Mouse (Mus musculus) T-helper 2 cell (primary cell): Measurements from ENCODE around the gene Top2a.
"Not testable (repeated sequence)": the region's sequence is repeated elsewhere in the genome, so short reads cannot be mapped to it uniquely, and the experiment has no call there.

Experiments
- in situ Hi-C: fragments of 300-600 bp; cut with MboI, MseI; formaldehyde crosslinking; loops from one replicate; pipeline ENCODE4 v1.15.1; 2025; ENCODE audit warnings: high pct_unique_total_duplicates

The Top2a gene

DNA sequence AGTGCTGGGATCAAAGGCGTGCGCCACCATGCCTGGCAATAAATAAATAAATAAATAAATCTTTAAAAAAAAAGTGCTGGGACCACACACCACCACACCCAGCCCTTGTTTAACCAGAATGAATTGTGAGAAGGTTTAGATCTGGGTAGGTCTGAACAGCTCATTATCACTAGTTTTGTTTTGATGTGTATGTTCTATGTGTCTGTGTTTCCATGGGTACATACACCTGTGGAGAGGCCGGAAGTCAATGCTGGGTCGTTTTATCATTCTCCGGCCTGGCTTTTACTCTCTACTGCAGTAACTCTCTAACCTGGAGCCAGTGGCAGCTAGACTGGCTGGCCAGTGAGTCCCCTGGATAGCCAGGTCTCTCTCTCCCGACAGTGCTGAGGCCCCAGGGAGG, 33.1 kb downstream of the Top2a start:
- in situ Hi-C loops: no loop called here

DNA sequence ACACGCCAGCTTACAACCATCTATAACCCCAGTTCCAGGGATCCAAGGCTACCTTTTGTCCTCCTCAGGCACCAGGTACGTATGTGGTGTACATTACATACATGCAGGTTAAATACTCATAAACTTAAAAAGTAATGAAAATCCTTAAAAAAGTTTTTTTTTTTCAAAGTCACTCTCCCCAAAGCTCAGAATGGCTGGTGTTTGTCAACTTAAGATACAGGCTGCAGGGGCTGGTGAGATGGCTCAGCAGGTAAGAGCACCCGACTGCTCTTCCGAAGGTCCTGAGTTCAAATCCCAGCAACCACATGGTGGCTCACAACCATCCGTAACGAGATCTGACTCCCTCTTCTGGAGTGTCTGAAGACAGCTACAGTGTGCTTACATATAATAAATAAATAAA, 35.7 kb downstream of the Top2a start:
- in situ Hi-C loops: not testable (repeated sequence)

DNA sequence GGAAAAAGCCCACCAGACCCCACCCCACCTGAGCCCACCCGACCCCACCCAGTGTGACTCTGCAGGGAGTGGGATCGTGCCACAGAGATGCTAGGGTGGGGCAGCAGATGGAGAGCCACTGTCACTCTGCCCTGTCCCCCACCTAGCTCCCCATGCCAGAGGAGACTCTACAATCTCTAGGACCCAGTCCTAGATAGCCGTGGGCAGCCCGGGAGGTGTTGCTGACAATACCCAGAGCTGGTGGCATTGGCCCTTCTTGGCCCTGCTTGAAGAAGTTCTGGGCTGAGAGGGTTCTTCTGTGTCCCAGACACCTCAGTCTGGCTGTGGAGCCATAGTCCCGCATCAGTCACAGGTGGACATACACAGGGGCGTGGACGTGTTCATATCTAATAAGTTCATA, 38.4 kb downstream of the Top2a start:
- in situ Hi-C loops: no loop called here

DNA sequence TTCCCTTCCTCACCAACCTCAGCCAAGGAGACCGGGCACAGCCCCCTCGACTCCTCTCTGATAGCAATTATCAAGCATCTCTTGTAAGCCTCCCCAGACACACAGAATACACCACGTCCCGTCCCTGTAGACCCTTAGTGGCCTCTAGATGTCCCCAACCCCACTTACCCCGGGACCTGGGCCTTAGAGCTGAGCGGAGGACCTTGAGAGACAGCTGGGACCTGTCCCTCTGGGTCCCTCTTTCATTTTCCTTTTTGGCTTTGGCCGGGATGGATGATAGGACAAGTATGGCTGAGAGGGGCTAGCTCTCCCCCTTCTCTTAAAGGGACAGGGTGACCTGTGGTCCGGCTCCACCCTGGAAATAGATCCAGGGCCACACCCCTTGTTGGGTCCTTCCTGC, 40.4 kb downstream of the Top2a start:
- in situ Hi-C loops: no loop called here

DNA sequence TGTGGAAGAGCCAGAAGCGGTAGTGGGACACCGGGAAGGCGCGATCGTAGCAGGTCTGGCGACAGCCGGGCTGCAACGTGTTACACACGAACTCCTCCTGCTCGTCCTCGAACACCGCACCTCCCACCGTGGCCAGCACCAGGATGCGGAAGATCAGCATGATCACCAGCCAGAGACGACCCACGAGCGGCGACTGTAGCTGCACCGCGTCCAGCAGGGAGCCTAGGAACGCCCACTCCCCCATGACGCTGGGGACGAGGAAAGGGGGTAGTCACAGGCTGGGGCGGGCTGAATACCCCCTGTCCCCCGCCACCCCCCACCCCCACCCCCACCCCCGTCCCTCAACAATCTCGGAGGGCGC, 41.2 kb downstream of the Top2a start, which contains the start of gene Gjd3:
Gene Gjd3 (minus strand): TSS at position 244 of the 361 bp plus-strand sequence.
- in situ Hi-C loops: no loop called here

DNA sequence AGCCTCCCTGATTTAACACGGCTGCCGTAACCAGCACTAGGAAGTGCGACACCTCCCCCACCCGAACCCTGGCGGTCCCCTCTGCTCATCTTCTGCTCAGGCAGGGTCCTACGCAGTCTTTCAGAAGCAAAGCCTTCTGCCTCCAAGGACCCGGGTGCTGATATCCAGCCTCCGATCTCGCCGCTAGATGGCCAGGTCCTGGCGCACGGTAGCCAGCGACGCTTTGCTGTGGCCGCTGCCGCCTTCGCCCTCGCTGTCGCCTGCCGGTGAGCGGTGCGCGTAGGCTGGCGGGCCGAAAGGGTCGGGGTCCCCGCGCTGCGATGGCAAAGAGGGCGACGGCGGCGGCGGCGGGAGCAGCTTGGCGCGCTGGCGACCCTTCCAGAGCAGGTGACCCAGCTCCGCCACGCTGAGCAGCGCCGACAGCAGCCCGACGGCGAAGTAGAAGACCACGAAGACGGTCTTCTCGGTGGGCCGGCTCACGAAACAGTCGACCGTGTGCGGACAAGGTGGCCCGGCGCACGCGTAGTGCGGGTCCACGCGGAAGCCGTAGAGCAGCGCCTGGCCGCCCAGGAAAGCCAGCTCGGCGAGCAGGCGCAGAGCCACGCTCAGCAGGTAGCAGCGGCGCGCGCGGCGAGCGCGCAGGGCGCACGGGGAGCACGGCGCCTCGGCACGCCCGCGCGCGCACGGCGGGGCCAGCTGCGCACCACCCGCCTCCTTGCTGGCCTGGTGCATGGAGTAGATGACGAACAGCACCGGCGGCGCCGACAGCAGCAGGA, 41.8 kb downstream of the Top2a start:
- in situ Hi-C loops: no loop called here

DNA sequence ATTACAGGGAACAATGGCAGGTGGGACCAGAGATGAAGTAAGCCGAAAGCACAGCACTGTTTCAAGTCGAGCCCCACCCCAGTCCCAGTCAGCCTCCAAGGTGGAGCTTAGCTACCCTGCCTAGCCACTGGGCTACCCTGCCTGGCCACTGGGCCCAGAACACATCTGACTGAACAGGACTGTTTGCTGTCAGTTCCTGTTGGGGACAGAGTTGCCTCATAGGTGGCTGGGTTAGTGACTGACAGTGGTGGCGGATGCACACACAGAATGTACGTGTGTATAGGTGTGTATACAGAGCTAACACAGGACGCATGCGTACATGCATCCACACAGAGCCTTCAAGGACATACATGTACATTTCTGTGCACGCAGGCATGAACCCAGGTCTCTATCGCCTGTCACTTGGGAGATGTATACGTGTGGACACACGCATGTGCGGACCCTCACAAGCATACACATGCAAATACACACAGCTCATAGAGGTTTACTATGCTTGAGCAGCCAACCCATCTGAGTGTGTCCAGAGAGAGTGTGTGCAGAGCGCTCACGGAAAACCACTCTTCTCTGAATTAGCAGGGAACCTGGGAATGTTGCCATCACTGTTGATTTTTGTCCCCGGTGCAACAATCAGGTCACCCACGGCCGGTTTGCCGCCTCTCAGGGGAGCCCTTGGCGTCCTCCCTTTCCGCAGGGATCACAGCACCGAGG, 42.5 kb downstream of the Top2a start:
- in situ Hi-C loops: no loop called here

DNA sequence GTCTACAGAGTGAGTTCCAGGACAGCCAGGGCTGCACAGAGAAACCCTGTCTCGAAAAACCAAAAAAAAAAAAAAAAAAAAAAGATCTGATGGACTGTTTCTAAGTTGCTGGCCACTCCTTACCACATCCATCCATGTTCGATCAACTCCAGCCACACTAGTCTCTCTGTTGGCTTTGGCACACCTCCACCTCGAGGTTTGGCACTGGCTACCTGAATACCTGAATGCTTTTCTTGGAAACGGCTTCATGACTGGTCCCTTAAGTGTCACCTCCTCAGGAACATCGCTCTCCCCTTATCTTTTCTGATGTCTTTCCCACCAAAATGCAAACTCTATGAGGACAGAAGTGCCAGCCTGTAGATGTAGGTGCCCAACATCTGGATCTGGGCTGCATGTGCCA, 44.6 kb downstream of the Top2a start:
- in situ Hi-C loops: no loop called here

DNA sequence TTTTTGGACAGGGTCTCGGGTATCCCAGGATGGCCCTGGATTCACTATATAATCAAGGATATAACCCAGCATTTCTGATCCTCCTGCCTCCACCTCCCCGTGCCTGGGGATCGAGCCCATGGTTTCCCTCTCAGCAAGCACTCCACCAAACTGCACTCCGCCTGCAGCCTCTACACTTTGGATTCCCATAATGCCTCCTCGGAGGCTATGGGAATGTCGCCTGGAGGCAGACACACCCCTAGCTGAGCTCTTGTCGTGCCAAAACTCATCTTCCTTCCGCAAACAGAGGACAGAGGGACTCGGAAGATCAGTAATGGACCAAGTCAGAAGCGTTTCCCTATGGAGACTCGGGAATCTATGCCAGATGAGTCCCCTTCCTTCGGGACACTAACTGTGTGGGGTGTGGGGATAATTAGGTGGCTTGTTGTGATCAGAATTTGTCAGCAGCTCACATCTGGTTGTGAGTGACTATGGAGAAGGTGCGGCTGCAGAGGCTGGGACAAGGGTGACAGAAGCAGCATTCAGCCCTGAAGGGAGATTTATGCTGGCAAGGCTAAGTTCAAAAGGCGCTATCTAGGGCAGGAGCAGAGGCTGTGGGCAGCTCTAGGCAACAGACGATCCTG, 45.4 kb downstream of the Top2a start:
- in situ Hi-C loops: no loop called here

DNA sequence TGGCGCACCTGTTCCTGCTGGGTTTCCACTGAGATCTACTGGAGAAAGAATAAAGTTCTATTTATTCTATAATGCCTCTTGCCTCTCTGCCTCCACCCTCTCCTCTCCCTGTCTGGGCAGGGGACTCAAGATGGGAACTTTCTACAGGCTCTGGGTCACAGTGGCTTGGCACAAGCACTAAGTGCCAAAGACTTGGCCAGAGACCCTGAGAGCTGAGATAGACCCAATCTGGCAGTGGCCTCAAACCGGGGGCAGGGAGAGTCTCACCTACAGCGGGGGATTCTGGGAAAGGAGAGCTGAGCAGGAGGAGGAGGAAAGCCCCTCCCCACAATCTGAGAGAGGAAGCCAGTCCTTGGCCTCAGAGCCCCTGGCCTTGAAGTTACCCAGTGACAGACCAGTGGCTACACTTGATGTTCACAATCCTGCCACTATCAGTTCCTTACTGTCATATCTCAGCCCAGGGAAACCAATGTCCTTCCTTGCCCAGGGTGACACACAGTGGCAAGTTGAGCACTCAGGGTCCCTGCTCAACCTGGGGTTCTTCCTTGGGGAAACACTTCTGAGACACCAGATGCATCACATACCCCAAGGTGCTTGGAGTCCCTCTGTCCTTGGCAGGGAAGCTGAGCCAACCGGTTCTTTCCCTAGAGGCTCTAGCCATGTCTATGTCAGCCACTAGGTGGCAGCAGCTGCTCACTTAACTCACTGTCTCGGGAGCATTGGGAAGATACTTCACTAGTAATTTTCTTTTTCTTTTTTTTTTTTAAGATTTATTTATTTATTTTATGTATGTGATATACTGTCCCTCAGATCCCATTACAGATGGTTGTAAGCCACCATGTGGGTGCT, 48.9 kb downstream of the Top2a start:
- in situ Hi-C loops: loop anchor here (5.0 kb wide), 1 partner anchor 48 kb away; the partner anchor contains the start of gene Rara

DNA sequence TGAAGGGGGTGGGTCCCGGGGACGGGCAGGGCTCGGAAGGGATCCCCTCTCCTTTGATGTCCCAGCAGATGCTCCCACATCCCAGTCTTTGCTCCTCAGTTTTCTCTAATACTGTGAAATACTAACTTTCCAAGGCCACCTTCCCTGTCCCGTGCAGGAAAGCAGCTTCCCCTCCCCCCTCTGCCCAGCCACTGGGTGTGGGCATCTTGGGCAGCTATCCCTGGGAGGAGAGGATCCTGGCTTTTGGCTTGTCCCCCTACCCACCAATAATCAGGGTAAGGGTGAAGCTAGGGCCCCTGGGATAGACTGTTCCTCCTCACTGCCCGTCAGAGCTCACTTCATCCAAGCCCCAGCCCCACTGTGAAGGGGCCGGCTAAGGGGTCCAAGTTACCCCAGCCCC, 49.8 kb downstream of the Top2a start:
- in situ Hi-C loops: loop anchor here (5.0 kb wide), 1 partner anchor 47 kb away; the partner anchor contains the start of gene Rara

DNA sequence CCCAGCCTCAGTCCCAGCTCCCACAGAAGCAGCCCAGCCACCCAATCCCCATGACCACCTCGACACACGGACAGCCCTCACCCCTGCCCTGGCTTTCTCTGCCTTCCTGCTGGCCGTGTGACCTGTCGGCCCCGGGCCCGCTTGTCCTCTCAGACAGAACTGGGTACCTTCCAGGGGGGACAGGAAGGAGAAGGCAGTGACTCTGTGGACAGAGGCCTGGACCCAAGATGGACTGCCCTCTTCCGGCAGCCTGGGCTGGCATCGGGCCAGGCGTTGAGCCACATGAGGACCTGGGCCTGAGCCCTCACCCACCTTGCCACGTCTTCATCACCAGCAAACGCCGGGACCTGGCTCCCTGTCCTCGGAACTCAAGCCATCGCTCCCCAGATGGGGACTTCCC, 50.4 kb downstream of the Top2a start:
- in situ Hi-C loops: loop anchor here (5.0 kb wide), 1 partner anchor 46 kb away; the partner anchor contains the start of gene Rara

DNA sequence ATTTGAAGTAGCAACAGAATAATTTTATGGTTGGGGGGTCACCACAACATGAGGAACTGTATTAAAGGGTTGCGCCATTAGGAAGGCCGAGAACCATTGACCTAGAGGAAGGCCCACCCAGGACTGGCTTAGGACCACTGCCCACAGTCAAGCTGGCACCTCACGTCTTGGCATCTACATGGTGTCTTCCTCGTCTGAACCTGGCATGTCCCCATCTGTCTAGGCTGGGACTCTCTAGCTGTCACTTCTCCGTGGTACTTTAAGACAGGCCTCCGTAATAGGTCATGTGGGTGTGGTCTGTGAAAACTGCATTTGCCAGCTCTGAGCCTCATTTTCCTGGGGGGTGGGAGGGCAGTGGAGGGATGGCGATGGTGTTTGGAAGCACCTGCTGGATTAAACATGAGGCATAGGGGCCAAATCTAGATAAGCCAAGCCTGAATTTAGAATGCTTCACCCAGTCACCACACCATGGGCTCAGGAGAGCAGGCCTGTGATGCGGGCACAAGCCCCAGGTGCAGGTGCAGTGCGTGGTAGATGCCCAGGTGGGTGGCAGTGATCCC, 51.1 kb downstream of the Top2a start:
- in situ Hi-C loops: loop anchor here (5.0 kb wide), 1 partner anchor 46 kb away; the partner anchor contains the start of gene Rara

DNA sequence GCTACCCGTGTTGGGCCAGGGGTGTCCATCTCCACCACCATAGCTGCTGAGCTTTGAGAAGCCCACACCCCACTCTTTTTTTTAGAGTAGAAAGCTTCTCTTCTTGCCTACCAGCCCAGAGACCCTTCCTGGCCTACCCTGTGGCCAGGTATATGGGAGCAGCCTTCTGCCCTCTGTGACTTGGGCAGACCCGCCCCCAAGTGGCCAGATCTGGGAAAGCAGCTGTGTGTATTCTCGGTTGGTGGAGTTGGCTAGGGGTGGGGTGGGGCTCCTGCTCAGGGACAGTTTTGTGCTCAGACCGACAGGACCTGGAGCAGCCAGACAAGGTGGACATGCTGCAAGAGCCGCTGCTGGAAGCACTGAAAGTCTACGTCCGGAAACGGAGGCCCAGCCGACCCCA, 51.8 kb downstream of the Top2a start:
- in situ Hi-C loops: loop anchor here (5.0 kb wide), 1 partner anchor 45 kb away; the partner anchor contains the start of gene Rara

DNA sequence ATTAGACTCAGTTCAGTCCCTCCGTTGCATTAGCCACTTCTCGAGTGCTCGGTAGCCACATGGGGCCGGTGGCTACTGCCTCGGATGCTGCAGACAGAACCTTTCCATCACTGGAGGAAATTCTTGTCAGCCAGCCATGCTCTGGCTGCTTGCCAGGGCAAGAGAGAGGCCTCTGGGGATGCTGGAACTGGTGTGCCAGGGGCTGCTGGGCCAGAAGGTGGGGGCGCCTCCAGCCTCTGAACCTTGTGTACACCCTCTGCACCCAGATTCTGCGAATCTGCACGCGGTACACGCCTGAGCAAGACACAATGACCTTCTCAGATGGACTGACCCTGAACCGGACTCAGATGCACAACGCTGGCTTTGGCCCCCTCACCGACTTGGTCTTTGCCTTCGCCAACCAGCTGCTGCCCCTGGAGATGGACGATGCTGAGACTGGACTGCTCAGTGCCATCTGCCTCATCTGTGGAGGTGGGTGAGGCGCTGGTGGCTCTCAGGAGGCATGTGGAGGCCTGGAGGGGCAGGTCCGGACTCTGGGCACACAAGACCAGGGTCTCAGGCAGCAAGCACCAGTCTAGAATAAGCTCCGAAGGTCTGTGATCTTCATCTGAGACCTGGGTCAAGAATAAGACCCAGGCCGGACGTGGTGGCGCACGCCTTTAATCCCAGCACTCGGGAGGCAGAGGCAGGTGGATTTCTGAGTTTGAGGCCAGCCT, 52.5 kb downstream of the Top2a start:
- in situ Hi-C loops: loop anchor here (5.0 kb wide), 1 partner anchor 44 kb away; the partner anchor contains the start of gene Rara

DNA sequence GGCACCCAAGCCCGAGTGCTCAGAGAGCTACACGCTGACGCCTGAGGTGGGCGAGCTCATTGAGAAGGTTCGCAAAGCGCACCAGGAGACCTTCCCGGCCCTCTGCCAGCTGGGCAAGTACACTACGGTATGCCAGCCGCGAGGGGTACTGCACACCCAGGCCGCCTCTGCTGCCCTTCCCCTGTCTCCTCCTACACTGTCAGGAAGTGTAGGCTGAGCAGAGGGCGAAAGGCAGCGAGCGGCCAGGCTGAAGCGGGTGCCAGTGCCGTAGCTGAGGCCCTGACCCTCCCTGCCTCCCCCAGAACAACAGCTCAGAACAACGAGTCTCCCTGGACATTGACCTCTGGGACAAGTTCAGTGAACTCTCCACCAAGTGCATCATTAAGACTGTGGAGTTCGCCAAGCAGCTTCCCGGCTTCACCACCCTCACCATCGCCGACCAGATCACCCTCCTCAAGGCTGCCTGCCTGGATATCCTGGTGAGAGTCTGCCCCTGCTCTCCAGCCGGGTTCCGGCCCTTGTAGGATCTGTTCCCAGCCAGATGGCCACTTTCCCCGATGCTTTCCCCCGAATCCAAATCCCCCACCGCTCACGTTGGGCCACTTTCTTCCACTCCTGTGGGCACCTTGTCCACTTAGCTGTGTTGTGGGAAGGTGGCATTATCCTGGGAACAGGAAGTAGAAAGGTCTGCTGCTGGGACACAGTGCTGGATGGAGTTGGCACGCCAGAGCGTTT, 53.6 kb downstream of the Top2a start:
- in situ Hi-C loops: loop anchor here (5.0 kb wide), 1 partner anchor 43 kb away; the partner anchor contains the start of gene Rara

DNA sequence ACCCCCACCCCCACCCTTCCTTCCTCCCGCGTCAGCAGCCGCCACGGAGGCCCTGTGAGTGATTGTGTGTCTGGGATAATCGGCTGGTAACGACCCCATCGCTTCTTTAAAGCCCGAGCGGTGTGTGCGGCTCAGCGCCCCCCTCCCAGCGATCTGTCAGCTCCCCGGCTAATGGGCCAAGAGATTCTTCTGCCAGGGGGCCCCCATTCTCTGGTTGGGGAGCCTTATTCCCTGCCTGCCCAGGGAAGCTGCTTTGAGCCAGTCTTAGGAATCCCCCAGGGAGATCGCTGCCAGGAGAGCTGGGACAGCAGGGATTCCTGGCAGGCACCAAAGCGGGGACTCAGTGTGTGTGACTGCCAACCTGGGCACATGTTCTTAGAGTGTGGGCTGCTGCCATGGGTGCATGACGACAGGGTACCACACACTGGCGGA, 54.5 kb downstream of the Top2a start:
- in situ Hi-C loops: no loop called here

DNA sequence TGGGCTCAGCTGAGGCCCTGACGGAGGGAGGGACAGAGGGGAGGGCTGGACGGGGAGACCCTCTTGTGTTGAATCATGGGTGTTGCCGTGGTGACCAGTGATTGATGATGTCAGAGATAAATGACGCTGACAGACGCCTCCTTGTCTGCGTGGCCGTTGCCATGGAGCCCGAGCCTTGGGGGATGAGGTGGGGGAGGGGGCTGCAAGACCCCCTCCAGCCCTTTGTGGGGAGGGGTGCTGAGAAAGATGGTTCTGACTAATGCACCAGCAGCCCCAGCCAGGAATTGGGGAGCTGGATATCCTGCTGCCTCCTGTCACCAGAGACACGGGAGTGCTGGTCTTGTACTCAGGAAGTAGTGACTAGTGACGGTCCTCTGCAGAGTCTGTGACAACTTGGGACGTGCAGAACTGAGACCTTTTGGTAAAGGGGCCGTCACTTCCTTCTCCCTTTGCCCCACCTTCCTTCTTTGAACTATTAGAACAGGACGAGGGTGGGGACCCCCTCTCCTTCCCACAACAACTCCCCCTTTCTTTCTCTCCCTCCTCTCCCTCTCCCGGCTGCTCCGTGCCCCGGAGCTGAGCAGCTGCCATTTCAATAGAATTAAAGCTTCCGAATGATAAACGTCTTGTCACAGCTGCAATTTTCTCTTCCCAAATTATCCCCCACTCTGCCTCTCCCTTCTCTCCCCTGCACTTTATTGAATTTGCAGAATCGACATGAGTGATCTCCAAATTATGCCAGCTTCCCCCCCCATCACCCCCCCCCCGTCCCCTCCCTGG, 55.1 kb downstream of the Top2a start:
- in situ Hi-C loops: no loop called here

DNA sequence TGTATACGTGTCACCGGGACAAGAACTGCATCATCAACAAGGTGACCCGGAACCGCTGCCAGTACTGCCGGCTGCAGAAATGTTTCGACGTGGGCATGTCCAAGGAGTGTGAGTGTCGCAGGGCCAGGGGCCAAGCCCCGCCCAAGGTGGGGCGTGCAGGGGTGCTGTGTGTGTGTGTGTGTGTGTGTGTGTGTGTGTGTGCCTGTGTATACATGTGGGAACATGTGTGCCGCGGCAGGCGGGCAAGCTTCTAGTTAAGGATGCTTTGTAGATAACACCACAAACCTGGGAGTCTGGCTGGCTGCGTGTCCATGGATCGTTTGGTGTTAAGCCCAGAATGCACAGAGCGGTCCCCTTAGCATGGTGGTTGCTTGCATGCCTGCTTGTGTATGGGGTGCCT, 55.9 kb downstream of the Top2a start:
- in situ Hi-C loops: no loop called here
